Mouse (Mus musculus): ENCODE data around the gene Brd7. TPM values are rescaled to one million over a fixed set of nuclear protein-coding genes. Genes with fewer than 3 reads are reported as not detected.

The Brd7 gene
- polyA plus RNA-seq (2021; fragmentation: Nextera tagmentation), result 28.1 and 30.1 TPM in 2 replicates
- long read RNA-seq, experiment 1, transcript Brd7-201 (17 exons, 3,625 nt), result major isoform, 10 of 20 reads
- long read RNA-seq, experiment 1, partial matches to known transcripts, result 7 of 20 reads
- long read RNA-seq, experiment 1, other reads (novel, unspliced or antisense), result 3 of 20 reads
- long read RNA-seq, experiment 2, transcript Brd7-201 (17 exons, 3,625 nt), result major isoform, 71 of 105 reads
- long read RNA-seq, experiment 2, partial matches to known transcripts, result 12 of 105 reads
- long read RNA-seq, experiment 2, other reads (novel, unspliced or antisense), result 22 of 105 reads

GRCm38 (mm10) chr8:88361708-88362428 is at the start of gene Brd7:
Gene Brd7 (minus strand): TSS chr8:88362194.

Other genes with a start within 250 kb of the Brd7 start
- 18.9 and 22.4 TPM in 2 replicates for gene Cnep1r1, start 243.4 kb downstream of the Brd7 start, polyA plus RNA-seq (2021; fragmentation: Nextera tagmentation)
- gene Heatr3, start 224.3 kb downstream of the Brd7 start, polyA plus RNA-seq (2021; fragmentation: Nextera tagmentation), result 10.3 and 11.2 TPM in 2 replicates
- gene Tent4b, start 163.0 kb downstream of the Brd7 start, polyA plus RNA-seq (2021; fragmentation: Nextera tagmentation), result 3.2 and 3.5 TPM in 2 replicates
- gene Adcy7, start 89.8 kb downstream of the Brd7 start, polyA plus RNA-seq (2021; fragmentation: Nextera tagmentation), result 0.35 and 0.38 TPM in 2 replicates
- gene Nkd1, start 159.2 kb upstream of the Brd7 start, polyA plus RNA-seq (2021; fragmentation: Nextera tagmentation), result 8.0 and 11.2 TPM in 2 replicates

Measured in layer of hippocampus, adult 6 months (tissue).